Mouse (Mus musculus) heart, adult 8-10 months (tissue): Measurements from ENCODE around the gene Ckap2. TPM values are rescaled to one million over a fixed set of nuclear protein-coding genes. Genes with fewer than 3 reads are reported as not detected.
A peak's percentile ranks its signal among the peaks of the same experiment; 100 is the strongest.

ENCODE experiments used
- DNase-seq: peaks from one replicate; pipeline ENCODE4 v3.0.0; 2022; ENCODE audit warnings: low spot score
- total RNA-seq, 4 experiments: library from RNA; stranded (reverse); gene quantifications; 2 replicates each; pipeline ENCODE4 v1.2.4; 2022

The Ckap2 gene
- total RNA-seq, 4 experiments from 2014 or later, result 0.19 to 1.6 (median 0.38) TPM

DNA sequence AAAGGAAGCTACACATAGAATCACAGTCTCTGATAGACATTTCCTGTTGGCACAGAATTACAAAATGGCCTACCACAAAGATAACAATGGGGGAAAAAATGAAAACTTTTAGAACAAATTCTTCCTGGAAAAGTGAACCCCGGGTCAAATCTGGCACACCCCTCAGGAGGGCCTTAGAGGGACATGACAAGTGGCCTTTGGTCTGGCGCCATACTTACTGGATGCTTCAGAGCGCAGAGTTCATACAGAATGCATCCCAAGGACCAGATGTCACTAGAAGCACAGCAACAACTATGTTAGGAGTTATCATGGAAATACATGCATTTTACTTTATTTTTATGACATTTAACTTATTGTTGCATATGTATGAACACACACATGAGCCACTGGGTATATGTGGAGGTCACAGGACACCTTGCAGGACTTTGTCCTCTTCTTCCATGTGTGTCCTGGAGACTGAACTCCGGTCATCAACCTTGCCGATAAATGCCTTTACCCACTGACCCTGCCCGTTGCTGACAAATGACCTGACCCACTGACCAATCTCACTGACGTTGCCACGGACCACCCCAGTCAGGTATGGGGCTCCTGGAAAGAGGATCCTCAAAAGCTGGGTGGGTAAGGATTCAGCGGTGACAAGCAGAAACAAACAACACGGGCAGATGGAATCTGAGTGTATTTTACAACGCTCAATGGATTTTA lies 35.8 kb downstream of the Ckap2 start:
- DNase-seq, result no peak

DNA sequence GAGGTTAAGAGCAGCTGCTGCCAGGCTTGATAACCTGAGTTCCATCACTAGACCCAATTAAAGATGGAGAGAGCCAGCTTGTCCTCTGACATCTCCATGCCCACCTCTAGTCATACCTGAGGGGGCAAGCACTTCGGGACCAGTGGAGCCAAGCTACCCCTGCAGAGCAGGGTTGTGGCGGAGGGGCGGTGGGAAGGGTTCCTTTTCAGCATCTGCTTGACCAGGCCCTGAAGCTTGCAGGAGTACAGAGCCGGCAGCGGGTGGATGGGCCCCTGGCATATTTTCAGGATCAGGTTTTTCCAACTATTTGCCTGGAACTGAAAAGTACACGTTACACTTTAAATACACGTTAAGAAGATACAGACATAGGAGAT lies 37.3 kb downstream of the Ckap2 start:
- DNase-seq, result no peak

DNA sequence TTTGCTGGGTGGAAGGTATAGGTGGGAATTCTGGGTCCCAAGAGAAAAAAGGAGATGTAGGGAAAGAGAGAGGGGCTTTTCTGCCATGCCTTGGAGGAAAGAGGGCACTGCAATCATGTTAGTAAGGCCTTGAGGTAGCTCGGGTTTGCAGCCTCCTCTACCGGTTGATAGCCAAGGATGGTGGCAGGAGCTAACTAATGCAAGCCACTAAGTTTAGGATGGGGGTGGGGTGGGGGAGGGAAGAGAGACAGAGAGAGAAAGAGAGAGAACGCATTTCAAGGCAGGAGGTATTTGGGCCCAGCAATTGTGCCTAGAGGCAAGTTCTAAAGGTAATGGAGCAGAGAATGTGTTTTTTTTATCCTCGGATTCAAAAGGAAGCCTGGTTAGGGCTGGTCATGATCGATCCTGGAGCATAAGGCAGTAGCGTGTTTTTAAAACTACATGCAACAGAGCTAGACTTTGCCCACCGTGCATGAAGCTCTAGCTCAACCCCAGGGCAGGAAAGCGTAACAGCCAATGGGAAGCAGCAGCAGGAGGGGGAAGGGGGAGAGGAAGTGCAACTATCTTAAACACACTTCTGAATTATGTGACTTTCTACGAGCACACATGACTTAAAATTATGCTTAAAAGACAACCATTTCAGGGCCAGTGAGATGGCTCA lies 37.8 kb downstream of the Ckap2 start:
- DNase-seq, result no peak

DNA sequence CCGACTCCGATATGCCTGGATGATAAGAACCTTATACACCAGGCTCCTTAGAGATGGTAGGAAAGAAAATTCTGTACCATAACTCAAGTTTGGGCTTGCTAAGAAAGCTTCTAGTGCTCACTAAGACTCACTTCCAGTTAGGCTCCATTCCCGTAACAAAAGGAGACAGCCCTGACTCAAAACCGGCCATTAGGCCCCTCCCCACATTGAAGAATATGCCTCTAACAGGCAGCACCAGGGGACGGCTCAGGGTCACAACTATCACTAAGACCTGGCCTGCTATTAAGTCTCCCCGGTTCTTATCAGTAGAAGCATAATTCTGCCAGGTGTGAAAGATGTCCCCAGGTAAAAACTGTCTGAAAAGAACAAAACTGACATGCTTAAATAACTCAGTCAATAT lies 39.8 kb downstream of the Ckap2 start:
- no peak for DNase-seq

DNA sequence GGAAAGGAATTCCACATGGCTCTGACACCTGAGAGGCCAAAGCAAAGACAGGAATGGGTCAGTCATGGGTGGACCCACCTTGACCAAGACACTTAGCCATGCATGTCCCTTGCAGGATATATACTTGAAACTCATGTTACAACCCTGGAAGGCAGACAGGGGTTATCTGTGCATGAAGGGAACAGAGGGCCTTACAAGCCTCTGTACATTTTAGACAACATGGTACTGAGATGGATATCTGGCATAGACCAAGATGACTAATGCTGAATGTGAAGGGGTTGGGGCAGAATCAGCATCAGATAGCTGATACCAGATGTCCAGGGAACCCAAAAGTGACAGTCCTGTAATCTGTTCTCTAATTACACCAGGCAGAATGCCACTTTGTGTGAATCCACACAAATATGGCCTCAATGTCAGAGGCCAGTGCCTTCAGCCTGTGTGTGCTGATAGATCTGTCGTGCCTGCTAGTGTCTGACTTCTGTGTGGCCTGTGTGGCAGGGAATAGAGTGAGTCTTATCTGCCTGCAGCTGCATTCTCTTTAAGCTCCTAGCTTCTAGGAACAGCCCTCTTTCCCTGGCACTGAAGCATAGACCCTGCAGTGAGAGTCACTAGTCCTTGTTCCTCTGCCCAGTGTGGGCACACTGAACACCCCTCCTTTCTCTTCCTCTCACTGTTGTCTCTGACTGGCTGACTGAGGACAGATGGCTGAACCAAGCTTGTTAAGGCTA lies 41.7 kb downstream of the Ckap2 start:
- DNase-seq, result no peak

DNA sequence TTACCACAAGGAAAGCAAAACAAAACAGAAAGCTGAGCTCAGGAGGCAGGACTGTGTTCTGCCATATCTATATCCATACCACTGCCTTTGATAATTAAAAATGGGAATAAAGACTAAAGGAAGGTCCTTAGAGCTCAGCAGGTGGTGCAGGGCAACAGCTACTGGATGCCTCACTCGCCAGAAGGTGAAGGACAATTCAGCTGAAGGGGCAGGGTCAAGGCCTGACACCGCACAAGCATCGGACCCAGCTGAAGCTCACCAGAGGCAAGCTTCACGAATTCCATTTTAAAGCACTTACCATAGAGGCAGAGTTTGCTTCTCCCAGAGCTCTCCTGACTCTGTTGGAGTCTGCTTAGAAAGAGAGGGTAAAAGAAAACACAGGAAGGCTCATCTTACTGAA lies 43.0 kb downstream of the Ckap2 start:
- DNase-seq, result no peak

DNA sequence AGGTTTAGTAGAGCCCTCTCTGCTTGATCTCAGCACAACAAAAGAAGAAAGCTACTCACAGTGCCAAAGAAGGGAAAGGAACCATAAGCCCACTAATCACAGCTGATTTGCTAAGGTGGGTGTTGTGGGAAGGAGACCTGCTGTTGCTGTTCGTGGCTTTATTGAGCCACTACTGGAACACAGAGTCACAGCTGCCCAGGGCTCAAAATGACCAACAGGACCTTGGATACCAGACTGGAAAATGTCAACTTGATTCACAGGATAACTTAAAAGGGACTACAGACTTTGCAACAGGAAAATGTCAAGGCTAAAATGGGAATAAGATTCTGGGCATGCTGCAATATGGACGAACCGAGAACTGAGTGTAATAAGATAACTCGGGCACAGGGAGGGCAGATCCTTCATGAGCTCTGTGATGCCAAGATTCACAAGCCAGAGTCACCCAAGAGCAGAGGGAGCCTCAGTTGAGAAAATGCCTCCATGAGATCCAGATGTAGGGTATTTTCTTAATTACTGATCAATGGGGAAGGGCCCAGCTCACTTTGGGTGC lies 43.7 kb downstream of the Ckap2 start:
- no peak for DNase-seq

DNA sequence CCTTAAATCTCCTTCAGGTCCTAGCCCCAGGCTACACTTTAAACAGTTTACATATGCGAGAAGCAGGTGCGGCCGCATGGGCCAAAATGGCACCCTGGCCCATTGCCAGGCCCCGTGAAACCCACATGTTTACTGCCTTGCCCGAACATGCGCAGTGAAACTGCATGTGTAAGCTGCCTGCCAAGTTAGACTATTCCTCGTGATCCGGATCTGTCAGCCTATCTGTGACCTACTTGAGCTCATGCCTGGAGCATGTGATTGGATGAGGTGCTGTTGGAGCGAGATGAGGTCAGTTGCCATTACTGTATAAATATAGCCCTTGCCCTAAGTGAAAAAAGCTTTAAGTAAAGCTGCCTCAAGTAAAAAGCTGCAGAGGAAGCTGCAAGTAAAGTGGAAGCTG lies 49.2 kb downstream of the Ckap2 start:
- DNase-seq, result peak; percentile 41

DNA sequence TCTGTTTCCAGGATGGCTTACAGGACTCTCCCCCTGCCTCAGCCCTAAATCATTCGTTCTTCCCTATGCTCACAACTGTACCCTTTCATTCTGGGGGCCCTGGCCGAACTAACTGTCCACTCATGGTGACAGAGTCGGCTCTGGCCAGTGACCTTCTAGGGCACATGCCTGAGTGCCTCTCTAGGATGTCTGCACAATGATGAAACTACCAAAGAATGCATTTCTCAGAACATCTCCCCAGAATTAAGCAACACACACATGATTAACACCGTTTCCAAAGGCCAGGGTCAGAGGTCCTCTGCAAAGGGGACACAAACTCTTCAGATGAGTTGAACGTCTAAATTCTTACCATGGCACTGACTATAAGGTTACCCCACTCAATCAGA lies 50.9 kb downstream of the Ckap2 start:
- DNase-seq, result no peak

DNA sequence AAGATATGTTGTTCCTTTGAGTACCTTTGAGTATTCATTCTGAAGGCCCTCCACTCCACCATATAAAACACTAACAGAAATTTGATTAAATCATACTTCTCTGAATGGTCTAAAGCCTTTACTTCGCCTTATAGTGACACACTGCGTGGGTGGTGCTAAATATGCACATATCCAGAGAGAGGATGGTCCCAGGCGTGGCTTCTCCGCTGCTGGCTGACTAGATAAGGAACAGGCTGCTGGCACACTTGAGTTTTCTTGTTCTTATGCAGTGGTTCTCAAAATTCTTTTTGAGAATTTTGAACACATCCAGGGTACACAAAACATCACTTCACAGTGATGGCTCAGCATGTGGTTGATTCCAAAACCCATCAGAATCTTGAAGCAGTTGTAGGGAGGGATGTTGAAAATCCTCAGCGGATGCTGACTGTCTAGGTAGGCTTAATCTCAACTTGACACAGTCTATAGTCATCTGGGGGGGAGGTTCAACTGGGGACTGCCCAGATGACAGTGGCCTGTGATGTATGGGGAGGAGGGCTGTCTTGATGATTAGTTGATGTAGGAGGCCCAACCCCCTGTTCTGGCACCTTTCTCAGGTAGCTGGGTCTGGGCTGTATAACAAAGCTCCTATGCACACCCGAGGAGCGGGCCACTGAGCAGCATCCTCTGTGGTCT lies 51.4 kb downstream of the Ckap2 start:
- DNase-seq, result no peak

DNA sequence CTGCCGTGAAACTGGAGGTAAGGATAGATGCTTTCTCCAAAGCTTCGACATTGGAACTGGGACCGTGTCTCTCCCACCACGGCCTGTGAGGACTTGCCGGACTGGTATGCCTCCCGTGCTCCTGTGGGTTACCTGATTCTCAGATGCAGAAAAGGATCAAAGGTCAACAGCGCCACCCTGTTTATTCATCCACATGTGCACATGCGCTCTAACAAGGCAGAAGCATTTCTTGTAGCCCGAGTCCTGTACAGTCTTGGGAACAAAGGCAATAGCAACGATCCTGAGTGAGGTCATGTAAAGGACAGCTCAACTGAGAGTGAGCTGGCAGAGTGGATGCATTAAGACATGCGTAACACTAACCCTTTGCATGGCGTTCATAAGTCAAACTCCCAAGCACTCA lies 53.6 kb downstream of the Ckap2 start:
- no peak for DNase-seq

DNA sequence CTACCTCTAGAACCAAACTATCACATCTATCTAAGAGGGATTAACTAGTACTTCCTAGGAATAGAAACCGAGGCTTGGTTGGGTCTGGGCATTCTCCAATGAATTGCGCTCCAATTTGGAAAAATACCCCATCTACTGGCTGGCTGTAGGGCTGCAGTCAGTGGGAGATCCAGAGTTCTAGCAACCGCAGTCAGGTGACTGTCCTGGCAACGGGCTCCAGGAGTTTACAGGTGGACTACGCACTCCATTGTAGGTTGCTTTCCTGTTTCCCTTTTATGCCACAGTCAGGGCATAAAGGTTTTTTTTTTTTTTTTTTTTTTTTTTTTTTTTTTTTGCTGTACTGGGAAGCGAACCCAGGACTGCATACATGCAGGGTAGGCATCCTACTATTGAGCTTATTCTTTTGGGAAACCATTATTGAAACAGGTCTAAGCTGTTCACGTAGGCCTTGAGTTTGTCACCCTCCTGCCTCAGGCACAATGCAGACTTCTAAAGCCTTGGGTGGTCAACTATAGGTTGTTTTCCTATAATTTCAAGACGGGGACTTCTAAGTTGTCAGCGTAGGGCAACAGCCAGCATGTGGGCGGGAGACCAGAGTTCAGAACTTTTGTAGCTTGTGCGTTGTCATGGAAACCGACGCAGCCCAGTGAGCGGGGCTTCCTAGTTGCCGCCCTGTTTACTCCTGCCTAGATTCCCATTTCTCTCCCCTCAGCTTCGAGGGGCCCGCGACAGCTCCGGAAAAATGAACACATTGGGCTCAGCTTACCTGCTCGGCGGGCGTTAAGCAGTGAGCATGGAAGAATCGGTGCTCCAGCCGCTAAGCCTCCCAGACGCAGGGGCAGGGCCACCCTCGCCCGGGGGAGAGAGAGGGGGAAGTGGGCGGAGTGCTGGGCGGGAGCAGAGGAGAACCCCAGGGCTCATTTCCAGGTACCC lies 61.1 kb downstream of the Ckap2 start, which contains the start of gene Nek5:
Gene Nek5 (minus strand): TSS at position 834 of the 933 bp plus-strand sequence.
- DNase-seq, result no peak

Other genes with a start within 250 kb of the Ckap2 start
- gene Defb35, start 247.5 kb downstream of the Ckap2 start, total RNA-seq, result not detected
- gene Defb13, start 239.1 kb downstream of the Ckap2 start, total RNA-seq, result not detected
- not detected for gene Fam90a1a, start 227.1 kb downstream of the Ckap2 start, total RNA-seq
- gene Ccdc70, start 216.0 kb downstream of the Ckap2 start, total RNA-seq, result not detected
- under 1 TPM; 0.09 to 0.13 (median 0.12) TPM for gene Atp7b, start 125.5 kb downstream of the Ckap2 start, total RNA-seq
- 1 to 10 TPM; 7.3 to 8.8 (median 8.5) TPM for gene Alg11, start 125.1 kb downstream of the Ckap2 start, total RNA-seq
- not detected for gene Nek5, start 60.8 kb downstream of the Ckap2 start, total RNA-seq
- gene Nek3, start 19.4 kb downstream of the Ckap2 start, total RNA-seq, result 1 to 10 TPM; 1.7 to 2.6 (median 1.8) TPM
- 10 to 100 TPM; 20.1 to 22.2 (median 21.0) TPM for gene Vps36, start 7.0 kb upstream of the Ckap2 start, total RNA-seq
- gene Thsd1, start 41.5 kb upstream of the Ckap2 start, total RNA-seq, result 1 to 10 TPM; 3.8 to 4.5 (median 4.3) TPM
- gene Tpte, start 97.6 kb upstream of the Ckap2 start, total RNA-seq, result not detected
- gene Slc25a15, start 212.8 kb upstream of the Ckap2 start, total RNA-seq, result 10 to 100 TPM; 11.7 to 13.1 (median 12.4) TPM
- 10 to 100 TPM; 53.1 to 67.7 (median 55.5) TPM for gene Mrps31, start 225.5 kb upstream of the Ckap2 start, total RNA-seq